Mouse (Mus musculus): Measurements from ENCODE around the gene Mybph. TPM values are rescaled to one million over a fixed set of nuclear protein-coding genes. Genes with fewer than 3 reads are reported as not detected.

Gene Mybph
- not detected for polyA plus RNA-seq (2017; shearing (Covaris generic))

GRCm38 (mm10) chr1:134193126-134193525 is at the start of gene Mybph:
Gene Mybph (plus strand): TSS chr1:134193448.

GRCm38 (mm10) chr1:134182025-134182424 is 11.2 kb upstream of the Mybph start, which contains the start of gene Chil1:
Gene Chil1 (plus strand): TSS chr1:134182176.

GRCm38 (mm10) chr1:134235391-134235921 is 42.2 kb downstream of the Mybph start, which contains the start of gene Adora1:
Gene Adora1 (minus strand): TSS chr1:134235431.

Other genes with a start within 250 kb of the Mybph start
- not detected for gene Fmod, start 156.2 kb upstream of the Mybph start, polyA plus RNA-seq (2017; shearing (Covaris generic))
- 10 to 100 TPM; 63.6 to 92.7 TPM for gene Btg2, start 114.3 kb upstream of the Mybph start, polyA plus RNA-seq (2017; shearing (Covaris generic))
- gene Chit1, start 82.2 kb upstream of the Mybph start, polyA plus RNA-seq (2017; shearing (Covaris generic)) = under 1 TPM in 1 of 2 experiments, not detected in 1; 0.10 TPM
- gene Chil1, start 11.3 kb upstream of the Mybph start, polyA plus RNA-seq (2017; shearing (Covaris generic)) = 1 to 10 TPM in 1 of 2 experiments, under 1 TPM in 1; 0.60 to 2.5 TPM
- 1 to 10 TPM in 1 of 2 experiments, under 1 TPM in 1; 0.37 to 1.0 TPM for gene Adora1, start 42.0 kb downstream of the Mybph start, polyA plus RNA-seq (2017; shearing (Covaris generic))
- not detected for gene Myog, start 96.5 kb downstream of the Mybph start, polyA plus RNA-seq (2017; shearing (Covaris generic))
- under 1 TPM in 1 of 2 experiments, not detected in 1; 0.41 TPM for gene Ppfia4, start 139.5 kb downstream of the Mybph start, polyA plus RNA-seq (2017; shearing (Covaris generic))
- 10 to 100 TPM; 58.7 to 61.3 TPM for gene Tmem183a, start 168.5 kb downstream of the Mybph start, polyA plus RNA-seq (2017; shearing (Covaris generic))
- gene 4933406M09Rik, start 192.5 kb downstream of the Mybph start, polyA plus RNA-seq (2017; shearing (Covaris generic)) = not detected
- 10 to 100 TPM; 19.6 to 26.1 TPM for gene Cyb5r1, start 212.1 kb downstream of the Mybph start, polyA plus RNA-seq (2017; shearing (Covaris generic))
- gene Adipor1, start 221.9 kb downstream of the Mybph start, polyA plus RNA-seq (2017; shearing (Covaris generic)) = 100 to 1,000 TPM in 1 of 2 experiments, 10 to 100 TPM in 1; 87.0 to 103 TPM

All from inflammation-experienced regulatory T-cells (primary cell).